Mouse (Mus musculus) urinary bladder, postnatal 14 days (tissue): ENCODE data around the gene Fam213a.
A peak's percentile ranks its signal among the peaks of the same experiment; 100 is the strongest.

Experiments
- DNase-seq: peaks from one replicate; pipeline ENCODE4 v3.0.0; 2021; ENCODE audit warnings: low spot score

Gene Fam213a

GRCm38 (mm10) chr14:40962365-40963290 is 51.0 kb downstream of the Fam213a start:
- no peak for DNase-seq

DNA sequence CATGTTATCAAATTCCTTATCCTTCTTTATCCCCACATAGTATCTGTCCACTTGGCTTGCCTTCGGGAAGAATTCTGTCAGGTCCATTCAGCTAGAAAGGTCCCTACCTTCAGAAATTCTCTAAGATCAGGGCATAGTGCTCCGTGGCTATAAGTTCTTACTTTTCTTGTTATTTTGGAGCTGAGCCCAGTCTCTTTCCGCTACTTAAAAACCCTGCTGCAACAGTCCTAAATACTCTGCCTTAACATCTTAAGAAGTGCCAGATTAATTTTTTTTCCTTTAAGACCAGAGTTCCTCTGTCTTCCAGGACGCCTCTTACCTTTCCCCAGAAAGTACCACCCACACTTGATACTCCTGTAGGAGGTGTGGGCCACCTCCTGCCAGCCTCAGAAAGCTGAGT is 53.4 kb downstream of the Fam213a start:
- no peak for DNase-seq

DNA sequence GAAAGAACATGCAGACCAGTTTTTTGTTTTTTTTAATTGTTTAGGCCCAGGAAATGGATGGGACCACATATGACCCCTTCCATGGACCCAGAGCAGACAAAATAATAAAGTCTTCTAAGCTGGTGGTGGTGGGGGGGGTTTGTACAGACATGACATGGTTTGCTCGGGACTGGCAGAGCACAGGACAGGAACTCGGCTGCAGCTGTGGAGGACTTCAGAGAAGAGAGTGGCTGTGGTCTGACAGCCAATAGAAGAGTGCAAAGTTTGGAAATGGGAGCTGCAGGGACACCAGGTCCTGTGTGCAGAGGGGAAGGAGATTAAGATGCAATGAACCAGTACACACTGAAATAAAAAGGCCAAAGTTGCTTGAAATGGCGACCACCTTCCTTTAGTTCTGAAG is 54.0 kb downstream of the Fam213a start:
- no peak for DNase-seq

GRCm38 (mm10) chr14:40958986-40959381 is 54.6 kb downstream of the Fam213a start:
- DNase-seq = no peak

- peak; percentile 42 for DNase-seq
Measured at GRCm38 (mm10) chr14:40958083-40958985, 55.3 kb downstream of the Fam213a start.

GRCm38 (mm10) chr14:40957607-40958006 is 56.0 kb downstream of the Fam213a start:
- DNase-seq = no peak

GRCm38 (mm10) chr14:40956252-40957146 is 57.1 kb downstream of the Fam213a start:
- DNase-seq = no peak

DNA sequence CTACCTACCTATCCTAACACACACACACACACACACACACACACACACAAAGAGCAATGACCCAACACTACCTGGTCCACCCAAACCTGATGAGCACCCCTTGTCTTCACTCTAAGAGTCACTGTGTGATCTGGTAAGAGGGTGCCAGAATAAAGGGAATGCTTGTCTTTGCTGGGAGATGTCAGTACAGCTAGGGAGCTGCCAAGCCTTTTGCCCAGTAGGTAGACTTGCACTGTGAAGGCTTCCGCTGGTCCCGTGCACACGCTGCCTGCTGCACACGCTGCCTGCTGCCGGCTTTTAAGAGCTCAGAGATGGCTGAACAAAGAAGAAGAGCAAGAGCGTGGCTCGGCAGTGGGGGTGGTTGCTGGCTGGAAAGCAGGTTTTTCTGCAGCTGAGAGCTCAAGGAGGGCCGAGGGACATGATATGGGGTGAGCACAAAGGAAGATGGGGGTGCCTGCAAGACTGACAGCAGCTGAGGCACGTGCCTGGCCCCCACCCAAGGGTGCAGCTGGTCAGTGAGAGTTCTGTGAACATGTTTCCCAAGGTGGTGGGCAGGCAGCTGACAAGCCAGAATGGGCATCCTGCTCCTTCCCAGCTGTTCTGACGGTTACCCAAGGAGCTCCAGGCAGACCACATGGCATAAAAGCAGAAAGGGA is 57.9 kb downstream of the Fam213a start:
- no peak for DNase-seq

DNA sequence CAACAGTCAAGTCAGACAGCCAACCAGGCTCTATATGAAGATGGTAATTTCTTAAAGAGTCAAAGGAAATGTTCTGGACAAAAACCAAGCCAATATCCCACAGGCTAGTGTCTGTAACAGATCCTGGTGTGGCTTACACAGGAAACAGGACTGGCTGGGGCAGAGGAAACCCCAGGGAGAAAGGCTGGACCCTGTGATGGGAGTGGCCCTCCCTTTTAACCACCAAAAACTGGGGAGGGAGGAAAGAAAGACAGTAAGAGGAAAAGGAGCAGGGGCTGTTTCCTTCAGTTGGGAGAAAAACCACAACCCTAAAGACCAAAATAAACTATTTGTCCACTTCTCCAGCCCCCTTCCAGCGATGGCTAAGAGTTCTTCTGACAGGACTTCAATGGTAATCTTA is 58.4 kb downstream of the Fam213a start:
- DNase-seq = no peak

DNA sequence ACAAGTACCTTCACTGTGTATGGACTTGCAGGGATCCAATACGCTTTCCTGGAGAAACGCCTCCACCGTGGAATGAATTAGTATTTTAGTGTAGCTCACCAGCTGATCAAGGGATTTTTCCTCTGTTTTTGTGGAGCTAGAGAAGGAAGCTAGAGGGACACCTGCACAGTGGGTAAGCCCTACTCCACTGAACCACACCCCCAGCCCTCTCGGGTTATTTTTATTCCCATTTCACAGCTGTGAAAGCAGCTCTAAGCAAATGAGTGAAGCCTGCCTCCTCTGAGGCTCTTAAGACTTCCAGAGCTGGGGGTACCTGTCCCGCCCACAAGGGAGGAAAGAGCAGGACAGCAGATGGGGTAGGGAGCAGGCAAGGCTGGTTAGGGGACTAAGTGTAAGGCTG is 60.2 kb downstream of the Fam213a start:
- no peak for DNase-seq

DNA sequence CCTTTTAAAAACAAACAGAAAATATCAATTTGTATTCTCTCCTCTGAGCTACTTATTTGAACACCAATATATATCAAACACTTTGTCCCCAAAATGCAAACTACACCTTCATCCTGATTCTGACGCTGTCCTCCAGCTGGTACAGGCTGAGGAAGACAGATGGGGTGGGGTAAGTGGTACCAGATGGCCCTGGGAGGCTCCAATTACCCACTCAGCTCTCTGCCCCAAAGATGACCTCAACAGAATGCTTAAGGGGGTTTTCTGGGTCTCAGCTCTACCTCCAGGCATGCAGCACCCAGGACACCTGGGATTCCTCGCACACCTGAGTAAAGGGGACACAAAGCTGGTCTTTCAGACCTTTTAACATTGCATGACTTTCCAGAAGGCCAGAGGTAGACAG is 60.9 kb downstream of the Fam213a start:
- DNase-seq = no peak

- no peak for DNase-seq
Measured at GRCm38 (mm10) chr14:40952301-40952700, 61.3 kb downstream of the Fam213a start.

DNA sequence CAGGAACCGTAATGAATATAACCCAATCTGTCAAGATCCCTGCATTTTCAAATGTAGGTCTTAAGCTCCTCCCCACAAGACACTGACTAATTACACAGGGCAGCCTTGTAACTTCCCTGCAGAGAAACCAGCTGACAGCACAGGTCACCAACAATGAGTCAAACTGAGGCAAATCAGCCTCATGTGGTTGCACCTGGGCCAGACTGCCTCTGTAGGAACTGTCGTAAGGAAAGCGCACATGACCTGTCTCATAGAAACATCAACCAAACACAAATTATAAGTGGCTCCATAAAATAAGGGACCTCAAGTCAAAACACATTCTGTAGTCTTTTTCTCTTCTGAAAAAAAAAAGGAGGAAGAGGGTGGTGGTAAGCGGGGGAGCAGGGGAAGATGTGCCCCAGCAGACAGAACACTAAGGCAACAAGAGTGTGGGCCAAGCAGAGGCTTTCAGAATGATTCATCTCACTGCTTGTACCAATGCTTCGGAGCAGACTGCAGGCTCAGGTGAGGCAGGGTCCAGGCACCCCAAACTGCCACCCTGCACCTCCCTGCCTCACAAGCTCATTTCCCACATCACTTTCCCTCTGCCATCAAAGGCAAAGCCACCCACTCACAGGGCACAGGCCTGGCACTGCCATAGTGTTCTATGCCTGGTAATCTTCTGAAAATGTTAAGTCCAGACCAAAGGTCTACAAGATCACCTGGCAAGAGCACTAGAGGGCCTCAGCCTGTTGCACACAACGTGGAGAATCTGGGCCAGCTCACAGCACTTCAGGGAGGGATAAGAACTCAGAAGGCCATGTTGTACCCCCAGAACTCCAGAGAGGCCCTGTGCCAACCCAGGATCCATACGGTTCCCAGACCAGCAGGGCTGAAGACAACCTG is 63.6 kb downstream of the Fam213a start:
- no peak for DNase-seq

GRCm38 (mm10) chr14:40949047-40949446 is 64.5 kb downstream of the Fam213a start:
- DNase-seq = no peak

DNA sequence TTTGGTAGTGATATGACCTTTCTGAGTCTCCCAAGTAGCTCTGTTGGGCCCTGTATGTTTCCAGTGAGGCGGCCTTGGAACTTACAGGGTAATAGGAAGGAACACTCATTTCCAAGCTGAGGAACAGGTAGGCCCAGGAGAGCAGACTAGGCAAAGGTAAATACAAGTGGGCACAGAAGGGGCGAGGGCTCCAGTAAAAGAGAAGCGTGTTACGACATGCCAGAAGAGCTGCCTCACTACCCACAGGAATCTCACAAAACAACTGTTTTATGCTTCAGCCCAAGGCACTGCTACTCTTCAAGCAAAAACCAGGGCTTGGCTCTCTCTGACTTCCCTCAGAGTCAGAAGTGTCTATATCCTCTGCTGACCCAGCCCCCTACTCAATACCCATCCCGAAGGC is 65.1 kb downstream of the Fam213a start:
- peak; percentile 69 for DNase-seq

GRCm38 (mm10) chr14:40947431-40948394 is 65.9 kb downstream of the Fam213a start:
- peak; percentile 83 for DNase-seq

DNA sequence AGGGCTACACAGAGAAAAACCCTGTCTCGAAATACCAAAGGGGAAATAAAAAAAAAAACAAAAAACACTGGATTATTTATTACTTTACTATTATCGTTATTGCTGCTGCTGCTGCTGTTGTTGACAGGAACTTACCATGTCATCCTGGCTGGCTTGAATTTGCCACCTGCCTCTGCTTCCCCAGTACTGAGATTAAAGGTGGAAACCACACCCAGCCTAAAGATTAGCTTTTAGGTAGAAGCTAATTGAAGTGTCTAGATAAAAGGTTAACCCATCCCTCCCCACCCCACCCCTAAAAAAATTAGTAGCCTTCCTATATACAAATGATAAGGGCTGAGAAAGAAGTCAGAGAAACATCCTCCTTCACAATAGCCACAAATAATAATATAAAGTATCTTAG is 69.8 kb downstream of the Fam213a start:
- DNase-seq = no peak
